Mouse (Mus musculus) neural tube, embryonic 11.5 days (tissue): ENCODE data around the gene Crebrf. TPM values are rescaled to one million over a fixed set of nuclear protein-coding genes. Genes with fewer than 3 reads are reported as not detected.
A peak's percentile ranks its signal among the peaks of the same experiment; 100 is the strongest.

Experiments
- ATAC-seq: fragments of 200-750 bp; cut with Nextera tagmentation; 2 replicates; pipeline ENCODE4 v1.8.0; 2017; ENCODE audit warnings: moderate number of reproducible peaks, mild to moderate bottlenecking, moderate TSS enrichment, moderate library complexity; ENCODE audit not compliant: insufficient read depth, low FRiP score, low TSS enrichment
- DNase-seq: peaks from one replicate; pipeline ENCODE4 v3.0.0-alpha.2; 2015; ENCODE audit warnings: low spot score
- H3K27ac ChIP-seq: fragments of 300-500 bp; sonication (generic); 2 replicates; pipeline ENCODE4 v1.5.1; 2014; ENCODE audit warnings: low read depth, mild to moderate bottlenecking, low read length
- H3K27me3 ChIP-seq: fragments of 300-500 bp; sonication (generic); 2 replicates; pipeline ENCODE4 v1.6.1; 2014; ENCODE audit warnings: mild to moderate bottlenecking, low read length, mixed read lengths; ENCODE audit not compliant: control insufficient read depth, insufficient read depth
- H3K36me3 ChIP-seq: fragments of 300-500 bp; sonication (generic); 2 replicates; pipeline ENCODE4 v1.6.1; 2014; ENCODE audit warnings: mild to moderate bottlenecking, low read length, moderate library complexity, mixed read lengths; ENCODE audit not compliant: control insufficient read depth, insufficient read depth
- H3K4me1 ChIP-seq: fragments of 300-500 bp; sonication (generic); 2 replicates; pipeline ENCODE4 v1.6.1; 2014; ENCODE audit warnings: low read length, mixed read lengths; ENCODE audit not compliant: control insufficient read depth, insufficient read depth
- H3K4me2 ChIP-seq: fragments of 300-500 bp; sonication (generic); 2 replicates; pipeline ENCODE4 v1.6.1; 2014; ENCODE audit warnings: low read depth, mild to moderate bottlenecking, moderate library complexity
- H3K4me3 ChIP-seq: fragments of 300-500 bp; sonication (generic); 2 replicates; pipeline ENCODE4 v1.5.1; 2014; ENCODE audit warnings: low read depth, low read length
- H3K9ac ChIP-seq: fragments of 300-500 bp; sonication (generic); 2 replicates; pipeline ENCODE4 v1.6.1; 2014; ENCODE audit warnings: mild to moderate bottlenecking, low read length
- H3K9me3 ChIP-seq: fragments of 300-500 bp; sonication (generic); 2 replicates; pipeline ENCODE4 v1.6.1; 2016; ENCODE audit warnings: low read length; ENCODE audit not compliant: control insufficient read depth
- WGBS: fragments of 180-500 bp; shearing (Covaris S2); extraction: QIAGEN DNeasy Blood & Tissue Kit; methylation state at CpG from one replicate; pipeline ENCODE4 v1.1.7; 2014; 5-methylcytosine and 5-hydroxymethylcytosine counted together
- polyA plus RNA-seq: library from polyadenylated mRNA; unstranded; fragments of >200 nt; fragmentation: Nextera tagmentation; extraction: Ambion mirVana; gene quantifications from 2 replicates; pipeline ENCODE4 v1.2.1, GENCODE M21; 2014

Gene Crebrf
- polyA plus RNA-seq, result 2.8 and 3.2 TPM in 2 replicates

DNA sequence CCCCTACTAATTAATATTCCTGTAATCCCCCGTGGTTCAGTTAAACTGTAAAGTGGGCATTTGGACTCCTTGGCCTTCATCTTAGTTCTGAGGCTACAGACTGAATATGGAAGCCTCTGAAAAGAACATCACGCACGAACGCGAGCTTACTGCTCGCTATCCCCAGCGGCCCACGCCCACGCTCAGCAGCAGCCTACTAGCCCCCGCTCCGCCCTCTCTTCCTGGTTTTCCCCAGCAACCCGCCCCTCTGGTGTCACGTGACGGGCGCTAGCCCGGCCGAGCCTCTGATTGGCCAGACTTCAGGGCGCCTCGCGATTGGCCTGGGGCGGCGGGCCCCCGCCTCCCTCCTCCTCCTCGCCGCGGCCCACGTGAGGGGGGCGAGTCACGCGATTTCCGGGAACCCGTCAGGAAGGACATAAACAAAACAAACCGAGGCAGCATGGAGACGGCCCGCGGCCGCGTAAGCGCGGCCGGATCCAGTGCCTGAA, at the start of gene Crebrf:
TSS of gene Crebrf (plus strand) at position 380 of the 488 bp plus-strand sequence.
- Histone ChIP-seq H3K4me2 (peak within 1 kb of the TSS; percentile 76), H3K36me3 (no peaks in the 10 kb centered on the region), H3K9ac (peak within 1 kb of the TSS; percentile 55), H3K27me3 (no peaks in the 10 kb centered on the region), H3K27ac (peak within 1 kb of the TSS; percentile 60), H3K4me3 (peak within 1 kb of the TSS; percentile 98), H3K4me1 (no peaks in the 10 kb centered on the region; the same call in 1 of the 2 replicates), H3K9me3 (no peaks in the 10 kb centered on the region)
- ATAC-seq (peak; percentile 78), DNase-seq (peak; percentile 99)
- WGBS, result 0% methylated on average over 41 of the region's 41 CpGs

DNA sequence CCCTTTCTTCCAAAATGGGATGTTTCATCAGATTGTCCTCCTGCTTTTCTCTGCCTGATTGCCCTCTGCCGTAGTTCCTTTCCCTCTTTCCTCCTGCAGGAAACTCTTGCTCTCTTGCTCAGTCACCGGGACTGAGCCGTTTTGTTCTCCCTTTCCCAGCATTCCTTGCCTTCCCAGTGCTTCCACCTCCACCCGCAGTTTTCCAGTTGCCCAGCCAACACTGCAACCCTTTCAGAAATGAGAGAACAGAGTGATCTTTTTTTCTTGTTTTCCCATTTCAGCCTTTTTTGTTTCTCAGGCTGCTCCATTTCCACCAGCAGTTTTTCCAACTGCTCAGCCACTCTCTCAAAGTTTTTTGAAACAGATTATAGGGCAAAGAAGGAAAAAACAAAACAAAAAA, 44.2 kb upstream of the Crebrf start:
- 66% methylated on average over 4 of the region's 4 CpGs for WGBS
- no peak for DNase-seq

DNA sequence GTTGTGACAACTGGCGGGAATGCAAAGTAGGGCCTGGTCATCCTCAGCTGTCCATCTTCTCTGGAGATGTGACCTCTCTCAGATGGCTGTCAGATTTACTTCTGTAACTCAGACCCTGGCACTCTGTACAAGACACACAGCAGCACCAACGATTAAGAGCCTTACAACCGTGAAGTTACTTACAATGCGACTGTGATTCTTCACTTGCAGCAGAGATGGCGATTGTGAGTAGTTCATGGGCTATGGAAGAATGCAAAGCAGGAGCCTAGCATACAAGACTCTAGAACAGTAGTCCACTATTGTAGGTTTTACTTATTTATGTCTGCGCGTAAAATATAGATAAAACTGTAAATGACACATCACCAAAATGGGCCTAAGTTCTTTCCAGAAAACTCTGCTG, 39.6 kb upstream of the Crebrf start:
- no peaks in the 10 kb centered on the region for H3K27me3 ChIP-seq
- no peak for ATAC-seq
- peak overlapping the region; percentile 90 for H3K4me3 ChIP-seq
- H3K9ac ChIP-seq, result no peak overlapping the region
- peak overlapping the region; percentile 73 for H3K4me2 ChIP-seq
- no peak for DNase-seq
- no peak overlapping the region for H3K27ac ChIP-seq
- no peaks in the 10 kb centered on the region for H3K36me3 ChIP-seq
- H3K4me1 ChIP-seq, result peaks cover 5% of the 10 kb centered on the region
- 25% methylated on average over 7 of the region's 7 CpGs for WGBS
- H3K9me3 ChIP-seq, result no peaks in the 10 kb centered on the region

More for the DNA sequence above, 44.2 kb upstream of the Crebrf start:
- Histone ChIP-seq H3K9me3 (no peaks in the 10 kb centered on the region), H3K4me3 (no peak overlapping the region), H3K4me1 (no peaks in the 10 kb centered on the region), H3K36me3 (no peaks in the 10 kb centered on the region), H3K27me3 (no peaks in the 10 kb centered on the region), H3K4me2 (no peak overlapping the region), H3K27ac (no peak overlapping the region), H3K9ac (no peak overlapping the region)
- ATAC-seq, result no peak

GRCm38 (mm10) chr17:26676252-26676615, 39.2 kb upstream of the Crebrf start:
- DNase-seq, result peak; percentile 91
- under 1% methylated on average over 30 of the region's 30 CpGs for WGBS
- H3K4me2 ChIP-seq, result peak overlapping the region; percentile 73
- peak; percentile 88 for ATAC-seq
- no peaks in the 10 kb centered on the region for H3K36me3 ChIP-seq
- H3K4me3 ChIP-seq, result peak overlapping the region; percentile 90
- H3K4me1 ChIP-seq, result peaks cover 5% of the 10 kb centered on the region
- no peaks in the 10 kb centered on the region for H3K9me3 ChIP-seq
- peak overlapping the region; percentile 76 for H3K9ac ChIP-seq
- H3K27ac ChIP-seq, result peak overlapping the region; percentile 53; the same call in 1 of the 2 replicates
- no peaks in the 10 kb centered on the region for H3K27me3 ChIP-seq

DNA sequence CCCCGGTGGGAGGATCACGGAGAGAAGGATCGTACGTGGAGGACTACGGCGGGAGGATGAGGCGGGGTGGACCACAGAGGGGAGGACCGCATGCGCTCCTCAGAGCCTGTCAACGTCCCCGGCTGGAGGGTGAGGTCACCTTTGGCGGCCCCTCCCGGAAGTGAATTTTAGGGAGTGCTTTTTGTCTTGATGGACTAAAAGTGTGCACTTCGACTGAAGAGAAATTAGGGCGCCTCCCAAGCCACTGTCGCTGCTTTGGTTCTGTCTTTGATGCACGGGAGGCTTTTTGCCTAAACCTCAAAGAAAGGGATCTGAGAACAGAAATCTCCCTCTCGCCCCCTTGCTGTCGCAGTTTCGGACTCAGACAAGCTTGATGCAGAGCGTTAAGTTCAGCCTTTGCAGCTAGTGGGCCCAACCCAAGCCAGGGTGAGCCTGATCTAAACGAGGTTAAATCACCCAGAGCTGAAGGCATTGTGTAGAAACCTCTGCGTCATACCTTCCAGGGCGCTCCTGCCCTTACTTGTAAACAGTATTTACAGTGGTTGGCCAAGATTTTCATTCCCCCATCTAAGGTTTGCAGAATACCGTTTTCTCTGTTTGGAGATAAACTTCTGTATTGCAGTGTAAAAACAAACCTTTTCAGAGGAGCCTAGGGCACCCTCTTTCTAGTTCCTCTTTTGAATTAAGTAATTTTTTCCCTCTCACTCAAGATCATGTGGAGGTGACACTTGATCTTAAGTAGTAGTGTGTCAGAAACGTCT, 38.7 kb upstream of the Crebrf start:
- peak overlapping the region; percentile 90 for H3K4me3 ChIP-seq
- peaks cover 5% of the 10 kb centered on the region for H3K4me1 ChIP-seq
- WGBS, result 4% methylated on average over 26 of the region's 26 CpGs
- H3K36me3 ChIP-seq, result no peaks in the 10 kb centered on the region
- peak overlapping the region; percentile 76 for H3K9ac ChIP-seq
- no peaks in the 10 kb centered on the region for H3K27me3 ChIP-seq
- ATAC-seq, result peak; percentile 72
- no peak for DNase-seq
- H3K27ac ChIP-seq, result peak overlapping the region; percentile 53; the same call in 1 of the 2 replicates
- peak overlapping the region; percentile 73 for H3K4me2 ChIP-seq
- no peaks in the 10 kb centered on the region for H3K9me3 ChIP-seq

- DNase-seq (no peak), ATAC-seq (no peak)
- Histone ChIP-seq H3K36me3 (no peaks in the 10 kb centered on the region), H3K27me3 (no peaks in the 10 kb centered on the region), H3K4me2 (no peak overlapping the region), H3K9me3 (no peaks in the 10 kb centered on the region), H3K4me1 (peaks cover 5% of the 10 kb centered on the region), H3K9ac (no peak overlapping the region), H3K27ac (no peak overlapping the region), H3K4me3 (no peak overlapping the region)
- WGBS, result 88% methylated on average over 7 of the region's 7 CpGs
Observed at GRCm38 (mm10) chr17:26677711-26678637, 37.5 kb upstream of the Crebrf start.

GRCm38 (mm10) chr17:26681276-26681675, 34.2 kb upstream of the Crebrf start:
- no peaks in the 10 kb centered on the region for H3K9me3 ChIP-seq
- H3K27ac ChIP-seq, result no peak overlapping the region
- peaks cover 5% of the 10 kb centered on the region for H3K4me1 ChIP-seq
- no peaks in the 10 kb centered on the region for H3K27me3 ChIP-seq
- WGBS, result 92% methylated on average over 6 of the region's 6 CpGs
- ATAC-seq (no peak), DNase-seq (no peak)
- H3K4me3 ChIP-seq, result no peak overlapping the region
- H3K9ac ChIP-seq, result no peak overlapping the region
- H3K36me3 ChIP-seq, result no peaks in the 10 kb centered on the region
- H3K4me2 ChIP-seq, result no peak overlapping the region

DNA sequence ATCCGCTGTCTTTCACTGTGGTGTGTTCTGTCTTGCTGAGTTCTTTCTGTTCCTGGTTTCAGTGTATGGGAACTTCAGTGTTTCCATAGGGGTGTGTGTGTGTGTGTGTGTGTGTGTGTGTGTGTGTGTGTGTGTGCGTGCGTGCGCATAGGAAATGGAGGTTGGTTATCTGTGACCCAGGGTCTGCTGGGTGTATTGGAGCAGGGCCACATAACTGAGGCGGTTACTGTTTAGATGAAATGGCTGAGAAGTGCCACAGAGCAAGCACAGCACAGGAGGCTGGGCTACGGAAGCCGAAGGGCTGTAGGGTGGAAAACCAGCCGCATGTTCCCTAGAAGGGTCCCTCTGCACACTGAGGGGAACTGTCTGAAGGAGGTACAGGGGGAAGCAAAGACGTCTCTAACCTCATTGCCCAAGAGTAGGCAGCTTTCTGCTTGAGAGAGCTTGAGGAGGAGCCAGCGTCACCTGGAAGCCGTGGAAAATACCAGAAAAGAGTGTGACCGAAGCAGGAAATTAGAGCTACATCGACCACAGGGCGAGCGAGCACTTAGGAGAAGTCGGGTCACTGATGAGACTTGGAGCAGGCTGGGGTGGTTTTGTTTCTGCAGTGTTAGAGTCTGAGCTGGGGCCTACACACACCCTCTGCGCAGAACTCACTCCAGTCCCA, 29.0 kb upstream of the Crebrf start:
- no peak overlapping the region for H3K4me3 ChIP-seq
- no peaks in the 10 kb centered on the region for H3K27me3 ChIP-seq
- H3K4me1 ChIP-seq, result no peaks in the 10 kb centered on the region
- no peaks in the 10 kb centered on the region for H3K36me3 ChIP-seq
- no peak overlapping the region for H3K27ac ChIP-seq
- no peak for DNase-seq
- no peak overlapping the region for H3K4me2 ChIP-seq
- 93% methylated on average over 17 of the region's 17 CpGs for WGBS
- H3K9ac ChIP-seq, result no peak overlapping the region
- ATAC-seq, result no peak
- H3K9me3 ChIP-seq, result no peaks in the 10 kb centered on the region
